Mouse (Mus musculus) erythroblast, embryonic 14.5 days (primary cell): ENCODE results near the gene Crocc. TPM values are rescaled to one million over a fixed set of nuclear protein-coding genes. Genes with fewer than 3 reads are reported as not detected.
A peak's percentile ranks its signal among the peaks of the same experiment; 100 is the strongest.

Experiments
- H3K27me3 ChIP-seq: 2 replicates; pipeline ENCODE4 v1.6.1; 2012; ENCODE audit warnings: inconsistent platforms; ENCODE audit not compliant: control insufficient read depth
- H3K36me3 ChIP-seq: 2 replicates; pipeline ENCODE4 v1.6.1; 2012; ENCODE audit warnings: mild to moderate bottlenecking, inconsistent platforms; ENCODE audit not compliant: control insufficient read depth
- H3K4me1 ChIP-seq: 2 replicates; pipeline ENCODE4 v1.6.1; 2012; ENCODE audit warnings: inconsistent platforms; ENCODE audit not compliant: control insufficient read depth
- H3K4me3 ChIP-seq: replicated peaks from 2 replicates; pipeline ENCODE3; 2012; ENCODE audit warnings: moderate library complexity, mild to moderate bottlenecking, inconsistent platforms
- H3K9me3 ChIP-seq: 2 replicates; pipeline ENCODE4 v1.6.1; 2012; ENCODE audit warnings: low read length, inconsistent platforms, mixed read lengths; ENCODE audit not compliant: control insufficient read depth
- GATA1 ChIP-seq: IDR thresholded peaks from 2 replicates; pipeline ENCODE4 v1.6.1; 2012; ENCODE audit warnings: low read length, inconsistent platforms, mixed read lengths
- TAL1 ChIP-seq: IDR thresholded peaks from 3 replicates; pipeline ENCODE4 v1.6.1; 2012; ENCODE audit warnings: low read length, inconsistent platforms, mixed read lengths
- polyA plus RNA-seq: library from polyadenylated mRNA; stranded (reverse); fragments of >175 nt; gene quantifications from 2 replicates; pipeline ENCODE4 v1.2.3, GENCODE M21; 2012

Crocc gene
- polyA plus RNA-seq, 1 experiment: 0.49 TPM

- no peaks in the 10 kb centered on the region for H3K27me3 ChIP-seq
- TF ChIP-seq GATA1 (no peak), TAL1 (no peak)
- peaks cover 12% of the 10 kb centered on the region for H3K4me1 ChIP-seq
- no peak overlapping the region for H3K4me3 ChIP-seq
- no peaks in the 10 kb centered on the region for H3K9me3 ChIP-seq
- H3K36me3 ChIP-seq: peaks cover 51% of the 10 kb centered on the region
Observed at GRCm38 (mm10) chr4:140996812-140997211, 63.5 kb downstream of the Crocc start.

- H3K36me3 ChIP-seq: peaks cover 47% of the 10 kb centered on the region
- H3K4me1 ChIP-seq: peaks cover 16% of the 10 kb centered on the region
- H3K9me3 ChIP-seq: no peaks in the 10 kb centered on the region
- TF ChIP-seq TAL1: no peak
- TF ChIP-seq GATA1: no peak
- H3K27me3 ChIP-seq: no peaks in the 10 kb centered on the region
- H3K4me3 ChIP-seq: no peak overlapping the region
Observed at GRCm38 (mm10) chr4:140995811-140996210, 64.5 kb downstream of the Crocc start.

- Histone ChIP-seq H3K4me3 (no peak overlapping the region), H3K27me3 (no peaks in the 10 kb centered on the region), H3K4me1 (peaks cover 22% of the 10 kb centered on the region), H3K36me3 (peaks cover 38% of the 10 kb centered on the region), H3K9me3 (no peaks in the 10 kb centered on the region)
- TF ChIP-seq TAL1: no peak
- TF ChIP-seq GATA1: no peak
Observed at GRCm38 (mm10) chr4:140993846-140994245, 66.5 kb downstream of the Crocc start.

GRCm38 (mm10) chr4:140992215-140992614 is 68.1 kb downstream of the Crocc start:
- peaks cover 28% of the 10 kb centered on the region for H3K4me1 ChIP-seq
- TF ChIP-seq GATA1 (no peak), TAL1 (no peak)
- H3K9me3 ChIP-seq: no peaks in the 10 kb centered on the region
- peaks cover 36% of the 10 kb centered on the region for H3K36me3 ChIP-seq
- H3K4me3 ChIP-seq: no peak overlapping the region
- no peaks in the 10 kb centered on the region for H3K27me3 ChIP-seq

GRCm38 (mm10) chr4:140989447-140989846 is 70.9 kb downstream of the Crocc start:
- no peak overlapping the region for H3K4me3 ChIP-seq
- H3K9me3 ChIP-seq: no peaks in the 10 kb centered on the region
- no peaks in the 10 kb centered on the region for H3K27me3 ChIP-seq
- peaks cover 14% of the 10 kb centered on the region for H3K36me3 ChIP-seq
- TF ChIP-seq GATA1 (no peak), TAL1 (no peak)
- H3K4me1 ChIP-seq: peaks cover 31% of the 10 kb centered on the region

GRCm38 (mm10) chr4:140988706-140989290 is 71.6 kb downstream of the Crocc start:
- no peaks in the 10 kb centered on the region for H3K9me3 ChIP-seq
- H3K4me1 ChIP-seq: peaks cover 31% of the 10 kb centered on the region
- no peaks in the 10 kb centered on the region for H3K27me3 ChIP-seq
- H3K36me3 ChIP-seq: peaks cover 7% of the 10 kb centered on the region
- no peak overlapping the region for H3K4me3 ChIP-seq
- no peak for TF ChIP-seq GATA1
- no peak for TF ChIP-seq TAL1

GRCm38 (mm10) chr4:140987476-140987875 is 72.9 kb downstream of the Crocc start:
- Histone ChIP-seq H3K4me1 (peaks cover 38% of the 10 kb centered on the region), H3K9me3 (no peaks in the 10 kb centered on the region), H3K27me3 (no peaks in the 10 kb centered on the region), H3K36me3 (peaks cover 3% of the 10 kb centered on the region; the same call in 1 of the 2 replicates), H3K4me3 (peak overlapping the region; percentile 80)
- no peak for TF ChIP-seq TAL1
- TF ChIP-seq GATA1: no peak

GRCm38 (mm10) chr4:140986711-140987395 is 73.5 kb downstream of the Crocc start, which contains the start of gene Atp13a2:
Atp13a2 (plus strand) TSS chr4:140986873.
- TF ChIP-seq TAL1 (no peak), GATA1 (no peak)
- no peaks in the 10 kb centered on the region; the same call in 1 of the 2 replicates for H3K36me3 ChIP-seq
- peaks cover 38% of the 10 kb centered on the region for H3K4me1 ChIP-seq
- H3K27me3 ChIP-seq: no peaks in the 10 kb centered on the region
- no peaks in the 10 kb centered on the region for H3K9me3 ChIP-seq
- peak within 1 kb of the TSS; percentile 80 for H3K4me3 ChIP-seq

GRCm38 (mm10) chr4:140986024-140986710 is 74.2 kb downstream of the Crocc start:
- Histone ChIP-seq H3K36me3 (no peaks in the 10 kb centered on the region; the same call in 1 of the 2 replicates), H3K4me3 (peak overlapping the region; percentile 80), H3K27me3 (no peaks in the 10 kb centered on the region), H3K4me1 (peaks cover 34% of the 10 kb centered on the region), H3K9me3 (peaks cover 4% of the 10 kb centered on the region)
- TF ChIP-seq TAL1: no peak
- TF ChIP-seq GATA1: no peak
